ENCODE assay signal across 12 mouse cellular contexts in genomic region chr6:99509189-99509592, GRCm38 (mm10). TPM values are rescaled to one million over a fixed set of nuclear protein-coding genes. Genes with fewer than 3 reads are reported as not detected.
A peak's percentile ranks its signal among the peaks of the same experiment; 100 is the strongest.
DNase-seq lines count a peak whose midpoint lies in the region; ATAC-seq and TF ChIP-seq lines count a peak whose summit lies in the region.
"Had no signal": no experiment of that assay in that cellular context is flagged by ENCODE, and none has a peak within 500 bp of the region (broad histone marks: within the 10 kb centered on the region; RNA-seq: fewer than 3 reads in every experiment).

No protein-coding gene starts in this region.

- H3K27me3 ChIP-seq in intestine, postnatal 0 days (replicated peaks; ENCODE audit: control insufficient read depth, insufficient read depth, low read length): no peaks in the 10 kb centered on the region
- H3K27me3 ChIP-seq: midbrain, embryonic 13.5 days had no signal

- TF ChIP-seq CTCF in intestine, postnatal 0 days (IDR thresholded peaks at IDR 0.05; ENCODE audit: low read depth): no peak

- intact Hi-C loops in gastrocnemius, postnatal 36 days (cut with DNase I): no loop called here

- peak overlapping the region; percentile 24; the same call in 1 of the 2 replicates for H3K4me3 ChIP-seq in brown adipose tissue, adult 24 weeks (ENCODE audit: insufficient read depth, low read depth, low read length)
- no peak overlapping the region for H3K4me3 ChIP-seq in intestine, postnatal 0 days (ENCODE audit: low read depth, low read length)
- H3K4me3 ChIP-seq: midbrain, embryonic 13.5 days had no signal

- peaks cover 6% of the 10 kb centered on the region for H3K4me1 ChIP-seq in brown adipose tissue, adult 24 weeks (ENCODE audit: control insufficient read depth, insufficient read depth, insufficient read length, low read length)
- H3K4me1 ChIP-seq in intestine, postnatal 0 days (replicated peaks; ENCODE audit: control insufficient read depth, insufficient read depth, low read length): no peaks in the 10 kb centered on the region

- no peak overlapping the region for H3K4me2 ChIP-seq in intestine, postnatal 0 days (replicated peaks; ENCODE audit: low read depth)
- H3K4me2 ChIP-seq: midbrain, embryonic 13.5 days had no signal

- H3K9ac ChIP-seq in intestine, postnatal 0 days (ENCODE audit: low read depth, low read length): no peak overlapping the region
- H3K9ac ChIP-seq: midbrain, embryonic 13.5 days had no signal

- DNase-seq in kidney, adult 11 months: peak; percentile 29
- DNase-seq in kidney, postnatal 4 days: no peak
- peak; percentile 50 for DNase-seq in NIH3T3 (ENCODE audit: low read depth)
- DNase-seq in gastrocnemius, postnatal 36 days: peak; percentile 9 to 26
- no peak for DNase-seq in retina, embryonic 14.5 days (ENCODE audit: low spot score)
- DNase-seq: liver; right cerebral cortex, postnatal 14 days; thymus, postnatal 14 days had no signal

- no peak overlapping the region for H3K27ac ChIP-seq in brown adipose tissue, adult 24 weeks (replicated peaks; ENCODE audit: low read depth, low read length)
- H3K27ac ChIP-seq in intestine, postnatal 0 days (ENCODE audit: low read depth, low read length): no peak overlapping the region
- H3K27ac ChIP-seq: midbrain, embryonic 13.5 days had no signal

- no peak for ATAC-seq in intestine, postnatal 0 days
- ATAC-seq: midbrain, embryonic 13.5 days had no signal

- peaks cover 15% of the 10 kb centered on the region; the same call in 1 of the 2 replicates for H3K36me3 ChIP-seq in intestine, postnatal 0 days (ENCODE audit: control insufficient read depth, insufficient read depth)

- no peaks in the 10 kb centered on the region for H3K9me3 ChIP-seq in intestine, postnatal 0 days (ENCODE audit: control insufficient read depth)
- H3K9me3 ChIP-seq: G1E; midbrain, embryonic 13.5 days had no signal

- WGBS in intestine, postnatal 0 days: 79% methylated on average over 9 of the region's 9 CpGs

RNA-seq across cellular contexts. Expression of gene Foxp1, which starts 13.3 kb away (rescaled TPM):
- polyA plus RNA-seq in brown adipose tissue, adult 24 weeks (2012; ENCODE audit: insufficient read depth, insufficient read length, missing spikeins): 8.8 and 10.1 TPM in 2 replicates
- 10 to 100 TPM; 15.9 to 18.4 TPM for total RNA-seq in gastrocnemius, postnatal 36 days (2021)
- 45.3 and 57.0 TPM in 2 replicates for polyA plus RNA-seq in intestine, postnatal 0 days (2015; fragmentation: Nextera tagmentation; extraction: Ambion mirVana)

Comparison
In these comparisons a context has a peak if more than half of its experiments do, and no peak if none do; other contexts are left out.
1. DNase-seq: peak in kidney, adult 11 months (single experiment), NIH3T3 (single experiment) and gastrocnemius, postnatal 36 days (2 of 2); none in kidney, postnatal 4 days (0 of 2) and retina, embryonic 14.5 days (single experiment).